Mouse (Mus musculus): ENCODE measurements around the gene Stac.

DNA sequence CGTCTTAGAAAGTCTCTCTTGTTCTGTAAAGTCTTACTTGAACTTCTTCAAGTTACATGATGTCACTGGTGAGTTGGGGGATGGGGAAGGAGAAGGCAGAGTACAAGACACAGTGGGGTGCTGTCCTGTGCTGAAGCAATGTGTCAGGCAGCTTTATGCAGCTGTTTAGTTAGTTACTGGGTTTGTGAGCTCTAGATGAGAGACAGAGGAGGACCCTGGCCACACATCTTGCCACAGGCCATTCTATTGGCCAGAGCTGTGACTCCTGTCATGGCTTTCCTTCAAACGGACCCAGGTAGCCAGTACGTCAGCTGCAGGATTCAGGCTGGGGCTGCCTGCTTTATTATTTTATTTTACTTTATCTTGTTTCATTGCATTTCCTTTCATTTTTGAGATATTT, 45.8 kb upstream of the Stac start:
- TF ChIP-seq POLR2AphosphoS5 (IDR thresholded peaks at IDR 0.05; ENCODE audit: insufficient replicate concordance, low read depth, low read length) (no peak), CTCF (IDR thresholded peaks at IDR 0.05; ENCODE audit: low read depth, low read length) (no peak), TAL1 (conservative IDR thresholded peaks at IDR 0.05; ENCODE audit: low read depth, low read length) (no peak)
